In genomic region chr17:64916657-64917056, GRCm38 (mm10) we compare ENCODE assay signal across 8 mouse cellular contexts.
DNase-seq lines count a peak whose midpoint lies in the region; TF ChIP-seq lines count a peak whose summit lies in the region.

No protein-coding gene starts in this region.

- no peaks in the 10 kb centered on the region for H3K27me3 ChIP-seq in heart, adult 2 months (ENCODE audit: control insufficient read depth, insufficient read depth, low read length)
- H3K27me3 ChIP-seq in heart, embryonic 10.5 days (ENCODE audit: insufficient read depth, poor library complexity, severe bottlenecking), result 0 out of 2 replicates have a peak, but pooled peaks cover 4% of the 10 kb centered on the region

- H3K4me1 ChIP-seq in heart, adult 2 months (ENCODE audit: control insufficient read depth, insufficient read depth, low read length), result peaks cover 3% of the 10 kb centered on the region
- no peaks in the 10 kb centered on the region for H3K4me1 ChIP-seq in heart, embryonic 10.5 days

- H3K36me3 ChIP-seq in heart, adult 2 months (ENCODE audit: control insufficient read depth, insufficient read depth, low read length), result no peaks in the 10 kb centered on the region
- no peaks in the 10 kb centered on the region for H3K36me3 ChIP-seq in heart, embryonic 10.5 days

- no peak overlapping the region for H3K9ac ChIP-seq in heart, adult 2 months (ENCODE audit: low read depth, low read length)

- TF ChIP-seq POLR2A in heart, adult 2 months (IDR thresholded peaks at IDR 0.05; ENCODE audit: insufficient read depth, low read depth, low read length), result no peak

- DNase-seq in heart, adult 2 months, result no peak
- DNase-seq in heart, embryonic 10.5 days (ENCODE audit: low spot score), result no peak
- DNase-seq in 416B (ENCODE audit: low read depth) (peak; percentile 39), ZHBTc4 (ENCODE audit: low read depth, low spot score) (peak; percentile 86)
- peak; percentile 37 to 52 for DNase-seq in layer of hippocampus, adult 8-10 months (ENCODE audit: low spot score in 2 of 2)
- DNase-seq in spleen, adult 18-20 months, result no peak
- no peak for DNase-seq in thymus, postnatal 14 days
- DNase-seq in right cerebral cortex, postnatal 14 days, result no peak

- no peak overlapping the region for H3K27ac ChIP-seq in heart, adult 2 months
- no peak overlapping the region for H3K27ac ChIP-seq in heart, embryonic 10.5 days

- no peak overlapping the region for H3K4me3 ChIP-seq in heart, adult 2 months
- H3K4me3 ChIP-seq in heart, embryonic 10.5 days, result no peak overlapping the region

- no peak for TF ChIP-seq EP300 in heart, adult 2 months (IDR thresholded peaks at IDR 0.05; ENCODE audit: insufficient read depth, low read depth, low read length)

- H3K9me3 ChIP-seq in heart, embryonic 10.5 days, result no peaks in the 10 kb centered on the region

- H3K79me2 ChIP-seq in heart, adult 2 months (replicated peaks; ENCODE audit: control insufficient read depth, insufficient read depth, low read length), result no peaks in the 10 kb centered on the region

- intact Hi-C loops in heart, adult 2 months (cut with DNase I), result no loop called here

- WGBS in heart, adult 2 months, result 67% methylated on average over 6 of the region's 6 CpGs
- WGBS in heart, embryonic 10.5 days, result 60% methylated on average over 6 of the region's 6 CpGs

- TF ChIP-seq CTCF in heart, adult 2 months (IDR thresholded peaks at IDR 0.05), result peak; percentile 56

Comparison
In these comparisons a context has a peak if more than half of its experiments do, and no peak if none do; other contexts are left out.
1. DNase-seq: peak in 416B (single experiment), ZHBTc4 (single experiment) and layer of hippocampus, adult 8-10 months (2 of 2); none in heart, adult 2 months (0 of 2), heart, embryonic 10.5 days (single experiment), spleen, adult 18-20 months (0 of 2), thymus, postnatal 14 days (single experiment) and right cerebral cortex, postnatal 14 days (single experiment).